Mouse (Mus musculus) right cerebral cortex, postnatal 10 days (tissue): Measurements from ENCODE around the gene Cdc34.

ENCODE experiments used
- DNase-seq, 2 experiments: peaks; one replicate each; pipeline ENCODE4 v3.0.0; 2021; ENCODE audit warnings: low spot score in 2 of 2

The Cdc34 gene

DNA sequence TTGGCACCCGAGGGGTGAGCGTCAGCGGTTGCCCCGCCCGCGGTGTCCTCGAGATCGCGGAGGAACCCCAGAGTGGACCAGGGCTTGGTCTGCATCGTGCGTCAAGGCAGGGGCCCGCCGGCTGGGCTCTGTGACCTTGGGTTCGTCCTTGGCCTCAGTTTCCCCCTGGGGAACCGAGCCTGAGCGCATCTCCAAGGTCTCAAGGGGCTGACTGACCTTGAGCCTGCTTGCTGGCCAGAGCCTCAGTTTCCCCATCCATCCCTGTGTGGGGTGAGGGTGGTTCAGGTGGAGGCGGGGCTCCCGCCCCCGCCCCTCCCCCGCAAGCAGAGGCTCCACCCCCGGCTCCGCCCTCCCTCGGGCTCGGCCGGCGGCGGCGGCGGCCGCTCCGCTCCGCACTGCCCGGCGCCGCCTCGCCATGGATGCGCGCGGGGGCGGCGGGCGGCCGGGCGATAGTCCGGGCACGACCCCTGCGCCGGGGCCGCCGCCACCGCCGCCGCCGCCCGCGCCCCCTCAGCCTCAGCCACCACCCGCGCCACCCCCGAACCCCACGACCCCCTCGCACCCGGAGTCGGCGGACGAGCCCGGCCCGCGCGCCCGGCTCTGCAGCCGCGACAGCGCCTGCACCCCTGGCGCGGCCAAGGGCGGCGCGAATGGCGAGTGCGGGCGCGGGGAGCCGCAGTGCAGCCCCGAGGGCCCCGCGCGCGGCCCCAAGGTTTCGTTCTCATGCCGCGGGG lies 34.4 kb downstream of the Cdc34 start, which contains the start of gene Hcn2:
Hcn2 (plus strand) TSS at position 381 of the 734 bp plus-strand sequence.
- no peak for DNase-seq

GRCm38 (mm10) chr10:79716988-79717355 lies 35.0 kb downstream of the Cdc34 start:
- peak in 1 of 2 experiments; percentile 69 for DNase-seq

DNA sequence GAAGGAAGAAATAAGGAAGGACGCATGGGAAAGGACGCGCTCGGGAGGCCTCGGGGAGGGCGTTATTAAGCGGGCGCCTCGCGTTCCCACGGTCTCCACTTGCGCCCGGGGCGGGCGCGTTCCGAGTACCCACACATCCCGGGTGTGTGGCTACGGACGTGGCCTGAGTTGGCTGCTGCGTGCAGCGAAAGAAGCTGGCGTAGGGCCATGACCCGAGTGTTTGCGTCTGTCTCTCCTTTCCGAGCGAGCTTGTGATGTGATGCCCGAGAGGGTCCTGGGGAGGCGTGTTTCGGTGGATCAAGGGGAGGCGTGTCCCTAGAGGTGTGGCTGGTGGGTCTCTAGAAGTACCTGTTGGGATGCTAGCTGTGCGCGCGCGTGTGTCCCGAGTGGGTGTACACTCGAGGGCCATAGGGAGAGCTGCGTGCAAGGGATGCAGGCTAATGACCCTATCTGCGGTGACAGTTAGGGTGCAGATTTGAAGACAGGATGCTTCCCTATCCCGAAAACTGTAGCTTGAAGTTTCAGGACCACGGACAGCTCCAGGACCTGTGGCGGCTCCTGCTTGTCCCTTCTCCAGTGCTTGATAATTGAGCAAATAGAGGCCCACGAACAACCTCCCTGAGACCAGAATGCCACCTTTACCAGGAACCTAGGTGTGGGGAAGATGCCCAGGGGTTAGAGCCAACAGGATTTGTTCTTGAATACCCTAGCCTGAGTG lies 35.8 kb downstream of the Cdc34 start:
- no peak for DNase-seq

DNA sequence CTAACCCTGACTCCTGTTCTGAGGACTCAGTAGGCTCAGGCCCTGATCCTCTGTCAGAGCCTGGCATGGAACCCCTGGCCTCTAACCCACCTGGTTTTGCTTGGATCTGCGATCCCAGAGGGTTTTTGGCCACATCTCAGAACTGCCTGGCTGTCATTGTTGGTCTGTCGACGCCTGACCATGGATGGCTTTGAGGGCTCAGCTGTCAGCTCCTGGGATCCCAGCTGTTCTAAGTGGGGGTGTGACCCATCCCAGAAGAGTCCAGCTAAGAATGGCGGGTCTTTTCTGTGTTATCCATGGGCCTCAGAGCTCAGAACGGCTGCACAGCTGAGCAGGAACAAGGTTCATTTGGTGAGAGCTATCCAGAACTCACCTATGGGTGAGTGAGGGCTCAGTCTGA lies 39.1 kb downstream of the Cdc34 start:
- no peak for DNase-seq

DNA sequence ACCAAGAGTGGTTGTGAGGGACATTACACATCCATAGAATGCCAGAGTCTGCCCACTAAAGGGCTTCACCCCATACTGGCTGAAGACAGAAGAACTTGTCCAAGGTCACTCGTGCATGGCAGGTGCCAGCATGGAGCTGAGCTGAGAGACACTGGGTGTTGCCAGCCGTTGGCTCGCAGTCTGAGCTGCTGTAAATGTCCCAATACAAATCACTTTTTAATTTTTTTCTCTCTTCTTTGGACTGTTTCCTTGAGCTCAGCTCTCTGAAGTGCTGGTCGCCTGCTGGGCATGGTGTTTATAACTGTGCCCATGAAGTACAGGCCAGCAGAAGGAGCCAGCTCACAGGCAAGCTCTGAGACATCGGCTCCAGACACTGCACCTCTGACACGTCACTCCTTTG lies 41.1 kb downstream of the Cdc34 start:
- no peak for DNase-seq

- DNase-seq: no peak
Observed at GRCm38 (mm10) chr10:79723692-79724091, 41.7 kb downstream of the Cdc34 start.

DNA sequence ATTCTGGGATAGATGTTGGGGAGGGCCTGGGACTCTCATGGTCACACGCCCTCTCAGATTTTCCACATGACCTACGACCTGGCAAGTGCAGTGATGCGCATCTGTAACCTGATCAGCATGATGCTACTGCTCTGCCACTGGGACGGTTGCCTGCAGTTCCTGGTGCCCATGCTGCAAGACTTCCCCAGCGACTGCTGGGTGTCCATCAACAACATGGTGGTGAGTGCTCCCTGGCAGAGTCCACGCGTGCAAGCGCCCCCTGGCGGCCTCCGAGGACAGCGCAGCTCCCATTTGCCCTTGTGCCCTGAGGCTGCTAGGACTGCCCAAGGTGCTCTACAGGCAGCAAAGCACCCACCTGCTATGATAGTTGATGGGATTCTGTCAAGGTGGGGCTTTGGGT lies 44.1 kb downstream of the Cdc34 start:
- peak in 1 of 2 experiments; percentile 56 for DNase-seq

DNA sequence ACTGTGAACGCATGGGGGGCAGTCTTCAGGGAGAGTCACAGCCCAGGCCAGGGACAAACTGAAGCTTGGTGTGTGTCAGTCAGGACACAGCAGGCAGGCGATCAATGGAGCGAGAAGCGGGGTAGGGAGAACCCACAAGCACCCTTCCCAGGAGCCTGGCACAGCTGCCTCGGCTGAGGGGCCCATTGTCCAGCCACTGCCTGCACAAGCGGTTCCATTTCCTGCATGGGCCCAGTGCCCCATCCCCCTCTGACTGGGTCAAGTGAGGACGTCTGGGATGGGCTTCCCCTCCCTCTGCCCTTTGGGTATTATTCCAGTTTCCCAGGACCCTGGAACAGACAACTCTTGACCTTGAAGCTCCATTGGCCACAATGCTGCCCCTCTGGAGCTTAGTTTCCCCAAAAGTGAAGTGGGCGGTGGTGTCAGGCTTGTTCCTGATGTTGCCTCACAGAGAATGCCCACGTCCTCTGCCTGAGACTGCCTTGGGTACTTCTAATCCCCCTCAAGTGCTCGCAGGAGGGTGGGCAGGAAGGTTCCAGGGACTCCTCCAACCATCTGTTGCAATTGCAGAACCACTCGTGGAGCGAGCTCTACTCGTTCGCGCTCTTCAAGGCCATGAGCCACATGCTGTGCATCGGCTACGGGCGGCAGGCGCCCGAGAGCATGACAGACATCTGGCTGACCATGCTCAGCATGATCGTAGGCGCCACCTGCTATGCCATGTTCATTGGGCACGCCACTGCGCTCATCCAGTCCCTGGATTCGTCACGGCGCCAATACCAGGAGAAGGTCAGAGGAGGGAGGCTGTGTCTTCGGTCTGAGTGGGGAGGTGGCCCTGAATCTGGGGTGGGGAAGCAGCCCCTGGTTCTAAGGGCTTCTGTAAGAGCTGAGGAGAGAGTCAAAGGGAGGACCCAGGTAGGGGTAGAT lies 46.6 kb downstream of the Cdc34 start:
- DNase-seq: no peak

DNA sequence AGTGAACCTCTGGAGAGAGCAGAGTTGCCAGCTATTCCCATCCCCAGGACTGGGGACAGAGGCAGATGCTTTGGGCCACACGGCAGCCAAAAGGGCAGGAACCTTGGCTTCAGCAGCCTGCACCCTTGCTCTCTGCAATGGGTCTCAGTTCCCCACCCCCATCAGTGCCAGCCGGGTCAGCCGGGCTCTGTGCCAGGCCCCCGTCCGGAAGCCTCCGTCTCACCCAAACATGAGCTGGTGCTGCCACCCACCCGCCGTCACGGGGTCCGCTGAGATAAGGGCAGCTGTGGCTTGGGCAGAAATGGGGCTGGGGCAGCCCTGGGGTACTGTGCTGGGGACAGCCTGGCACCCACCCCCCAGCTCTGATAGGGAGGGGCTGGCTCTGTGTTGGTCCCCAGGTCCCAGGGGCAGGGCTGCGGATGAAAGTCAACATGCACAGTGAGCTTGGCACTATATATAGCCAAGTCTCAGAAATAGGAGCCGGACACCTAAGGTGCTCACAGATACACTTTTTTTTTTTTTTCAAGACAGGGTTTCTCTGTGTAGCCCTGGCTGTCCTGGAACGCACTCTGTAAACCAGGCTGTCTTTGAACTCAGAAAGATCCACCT lies 47.5 kb downstream of the Cdc34 start:
- DNase-seq: no peak

GRCm38 (mm10) chr10:79732500-79732899 lies 50.5 kb downstream of the Cdc34 start:
- DNase-seq: no peak

GRCm38 (mm10) chr10:79733847-79734246 lies 51.9 kb downstream of the Cdc34 start:
- DNase-seq: no peak

DNA sequence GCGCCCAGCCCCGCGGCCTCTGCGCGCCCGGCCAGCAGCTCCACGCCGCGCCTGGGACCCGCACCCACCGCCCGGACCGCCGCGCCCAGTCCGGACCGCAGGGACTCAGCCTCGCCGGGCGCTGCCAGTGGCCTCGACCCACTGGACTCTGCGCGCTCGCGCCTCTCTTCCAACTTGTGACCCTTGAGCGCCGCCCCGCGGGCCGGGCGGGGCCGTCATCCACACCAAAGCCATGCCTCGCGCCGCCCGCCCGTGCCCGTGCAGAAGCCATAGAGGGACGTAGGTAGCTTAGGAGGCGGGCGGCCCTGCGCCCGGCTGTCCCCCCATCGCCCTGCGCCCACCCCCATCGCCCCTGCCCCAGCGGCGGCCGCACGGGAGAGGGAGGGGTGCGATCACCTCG lies 53.4 kb downstream of the Cdc34 start:
- DNase-seq: no peak

- no peak for DNase-seq
Observed at GRCm38 (mm10) chr10:79736706-79737105, 54.7 kb downstream of the Cdc34 start.
